Mouse (Mus musculus) thymus, adult 2 months (tissue): Measurements from ENCODE around the gene Ntn1. TPM values are rescaled to one million over a fixed set of nuclear protein-coding genes. Genes with fewer than 3 reads are reported as not detected.

Experiments
- DNase-seq: peaks from one replicate; pipeline ENCODE4 v3.0.0; 2021
- H3K27ac ChIP-seq: fragments of 200-500 bp; 2 replicates; pipeline ENCODE4 v1.5.1; 2012; ENCODE audit warnings: low read length, control low read depth; ENCODE audit not compliant: control insufficient read depth, insufficient read depth
- H3K27me3 ChIP-seq: fragments of 200-500 bp; 2 replicates; pipeline ENCODE4 v1.6.1; 2012; ENCODE audit warnings: mild to moderate bottlenecking, low read length, moderate library complexity, mixed read lengths; ENCODE audit not compliant: control insufficient read depth, insufficient read depth
- H3K36me3 ChIP-seq: fragments of 200-500 bp; 2 replicates; pipeline ENCODE4 v1.6.1; 2012; ENCODE audit warnings: mild to moderate bottlenecking, low read length, moderate library complexity; ENCODE audit not compliant: control insufficient read depth, insufficient read depth
- H3K4me1 ChIP-seq: fragments of 200-500 bp; replicated peaks from 2 replicates; pipeline ENCODE4 v1.6.1; 2012; ENCODE audit warnings: low read length; ENCODE audit not compliant: control insufficient read depth, insufficient read depth
- H3K4me3 ChIP-seq: fragments of 200-500 bp; 2 replicates; pipeline ENCODE4 v1.5.1; 2012; ENCODE audit warnings: mild to moderate bottlenecking, low read length, control low read depth, moderate library complexity; ENCODE audit not compliant: control insufficient read depth, insufficient read depth
- CTCF ChIP-seq: fragments of 200-500 bp; IDR thresholded peaks from 2 replicates; pipeline ENCODE4 v1.5.1; 2012; ENCODE audit warnings: mild to moderate bottlenecking, control low read depth, low read length, moderate library complexity, borderline replicate concordance; ENCODE audit not compliant: control insufficient read depth, poor library complexity, insufficient read depth; ENCODE audit errors: extremely low read depth
- POLR2A ChIP-seq: fragments of 200-500 bp; IDR thresholded peaks from 2 replicates; pipeline ENCODE4 v1.6.1; 2012; ENCODE audit warnings: mild to moderate bottlenecking, low read length, control low read depth, moderate library complexity; ENCODE audit not compliant: control insufficient read depth, poor library complexity, insufficient read depth; ENCODE audit errors: extremely low read depth
- whole genome bisulfite sequencing: fragments of 180-500 bp; shearing (Covaris S2); methylation state at CpG from one replicate; pipeline ENCODE4 v1.1.7; 2018; 5-methylcytosine and 5-hydroxymethylcytosine counted together
- polyA plus RNA-seq: library from polyadenylated mRNA; depleted of rRNA; stranded (reverse); fragments of >200 nt; gene quantifications from 2 replicates; pipeline ENCODE4 v1.2.3, GENCODE M21; 2012

The Ntn1 gene
- polyA plus RNA-seq, 1 experiment, result 16.6 TPM

- H3K4me1 ChIP-seq, result peaks cover 10% of the 10 kb centered on the region
- DNase-seq, result no peak
- H3K4me3 ChIP-seq, result no peak overlapping the region
- no peak overlapping the region for H3K27ac ChIP-seq
- no peaks in the 10 kb centered on the region for H3K27me3 ChIP-seq
- 90% methylated on average over 16 of the region's 16 CpGs for WGBS
- peaks cover 6% of the 10 kb centered on the region for H3K36me3 ChIP-seq
- no peak for TF ChIP-seq CTCF
- no peak for TF ChIP-seq POLR2A
These were observed 156.2 kb downstream of the Ntn1 start for GRCm38 (mm10) chr11:68244254-68244991.

DNA sequence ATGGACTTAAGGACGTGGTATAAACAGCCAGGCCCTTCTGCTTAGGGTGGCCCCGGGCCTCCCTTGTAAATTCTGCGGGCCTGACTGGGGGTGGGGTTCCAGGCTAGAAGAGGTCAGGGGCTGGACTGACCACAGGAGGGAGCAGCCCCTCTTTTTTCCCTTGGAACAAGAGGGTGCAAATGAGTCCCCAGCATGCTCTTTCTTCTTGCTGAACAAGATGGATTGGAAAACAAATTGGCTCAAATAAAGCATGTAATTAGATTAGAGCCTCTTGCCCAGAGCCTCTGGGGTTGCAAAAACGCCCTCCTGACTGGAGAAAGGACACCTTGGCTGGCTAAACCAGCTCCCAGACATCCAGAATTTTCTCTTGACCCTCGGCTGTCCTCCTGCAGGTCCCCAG is 160.9 kb downstream of the Ntn1 start:
- 0 out of 2 replicates have a peak, but pooled peaks cover 3% of the 10 kb centered on the region for H3K36me3 ChIP-seq
- H3K4me1 ChIP-seq, result peaks cover 11% of the 10 kb centered on the region
- TF ChIP-seq CTCF (no peak), POLR2A (no peak)
- H3K27ac ChIP-seq, result no peak overlapping the region
- no peak overlapping the region for H3K4me3 ChIP-seq
- WGBS, result 91% methylated on average over 5 of the region's 5 CpGs
- H3K27me3 ChIP-seq, result no peaks in the 10 kb centered on the region
- no peak for DNase-seq

DNA sequence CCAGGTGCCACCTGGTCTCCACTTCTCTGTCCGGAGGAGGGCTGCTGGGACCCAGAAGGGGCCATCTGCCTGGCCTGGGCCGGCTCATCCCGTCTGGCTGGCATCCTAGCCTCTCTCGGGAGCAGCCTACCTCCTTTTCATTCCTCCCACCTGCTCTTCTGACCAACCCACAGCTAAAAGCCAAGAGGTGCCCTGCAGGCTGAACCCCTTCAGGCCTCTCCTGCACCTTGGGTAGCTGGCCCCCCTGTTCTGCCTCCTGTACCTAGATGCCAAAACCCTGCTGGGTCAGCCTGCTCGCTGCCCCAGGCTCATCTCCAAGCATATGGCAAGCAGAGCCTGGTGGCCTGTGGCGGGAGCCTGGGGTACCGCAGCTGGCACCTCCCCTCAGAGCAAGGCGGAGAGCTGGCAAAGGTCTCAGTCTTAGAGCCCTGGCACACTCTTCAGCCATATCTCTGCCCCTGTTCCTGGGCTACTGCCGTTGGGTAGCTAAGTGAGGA is 167.1 kb downstream of the Ntn1 start:
- no peak overlapping the region for H3K4me3 ChIP-seq
- H3K4me1 ChIP-seq, result peaks cover 18% of the 10 kb centered on the region
- DNase-seq, result no peak
- H3K27ac ChIP-seq, result no peak overlapping the region
- H3K27me3 ChIP-seq, result no peaks in the 10 kb centered on the region
- H3K36me3 ChIP-seq, result 0 out of 2 replicates have a peak, but pooled peaks cover 3% of the 10 kb centered on the region
- TF ChIP-seq CTCF, result no peak
- TF ChIP-seq POLR2A, result no peak
- WGBS, result 96% methylated on average over 9 of the region's 9 CpGs

DNA sequence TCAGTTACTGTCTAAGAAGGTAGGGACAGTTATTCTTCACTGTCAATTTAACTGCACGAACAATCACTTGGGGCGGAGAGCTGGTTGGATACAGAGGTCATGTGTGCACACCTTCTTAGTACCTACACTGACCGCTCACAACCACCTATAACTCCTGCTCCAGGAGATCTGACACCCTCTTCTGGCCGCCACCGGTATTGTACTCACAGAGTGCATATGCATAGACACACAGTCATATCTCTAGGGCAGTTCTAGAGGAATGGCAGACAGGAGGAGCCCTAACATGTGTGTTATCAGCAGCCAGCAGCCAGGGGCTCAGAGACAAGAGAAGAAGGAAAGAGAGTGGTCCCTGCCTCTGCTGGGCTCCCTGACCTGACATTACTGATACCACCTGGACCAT is 169.1 kb downstream of the Ntn1 start:
- Histone ChIP-seq H3K27ac (no peak overlapping the region), H3K36me3 (no peaks in the 10 kb centered on the region), H3K27me3 (no peaks in the 10 kb centered on the region), H3K4me1 (peaks cover 23% of the 10 kb centered on the region), H3K4me3 (no peak overlapping the region)
- TF ChIP-seq POLR2A (no peak), CTCF (no peak)
- WGBS, result 98% methylated on average over 5 of the region's 5 CpGs
- DNase-seq, result no peak

DNA sequence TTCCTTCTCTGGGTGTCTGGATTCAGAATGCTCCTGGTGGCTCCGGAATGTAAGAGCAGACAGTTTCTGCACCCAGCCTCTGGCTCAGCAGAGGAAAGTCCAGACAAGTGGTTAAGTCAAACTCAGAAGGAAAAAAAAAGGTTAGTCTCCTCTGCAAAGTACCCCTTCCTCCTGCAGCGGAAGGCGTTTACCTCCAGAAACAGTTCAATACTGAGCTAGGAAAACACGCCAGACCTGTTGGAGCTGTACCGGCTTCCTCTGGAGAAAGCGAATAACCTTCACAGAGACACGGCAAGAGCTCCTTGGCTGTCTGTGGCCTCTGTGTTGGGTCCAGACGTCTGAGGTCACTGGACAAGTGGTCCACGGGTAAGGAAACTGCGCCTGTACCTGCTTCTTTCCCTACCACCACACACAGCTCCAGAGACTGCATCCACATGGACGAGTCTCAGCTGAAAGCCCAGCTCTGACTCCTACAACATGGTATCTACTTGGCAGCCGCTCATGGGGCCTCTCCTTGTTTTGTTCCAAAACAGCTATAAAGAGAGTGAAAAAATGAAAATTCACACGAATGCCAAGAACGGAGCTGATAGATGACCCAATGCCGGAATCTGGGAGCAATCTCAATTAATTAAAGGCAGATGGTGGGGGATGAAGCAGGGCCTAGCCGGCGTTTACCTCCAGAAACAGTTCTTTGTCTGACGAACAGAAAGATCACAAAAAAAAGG is 171.5 kb downstream of the Ntn1 start:
- no peak for DNase-seq
- H3K4me1 ChIP-seq, result peaks cover 23% of the 10 kb centered on the region
- H3K27me3 ChIP-seq, result no peaks in the 10 kb centered on the region
- H3K4me3 ChIP-seq, result no peak overlapping the region
- H3K36me3 ChIP-seq, result no peaks in the 10 kb centered on the region
- WGBS, result 91% methylated on average over 18 of the region's 18 CpGs
- TF ChIP-seq POLR2A, result no peak
- no peak for TF ChIP-seq CTCF
- H3K27ac ChIP-seq, result no peak overlapping the region

DNA sequence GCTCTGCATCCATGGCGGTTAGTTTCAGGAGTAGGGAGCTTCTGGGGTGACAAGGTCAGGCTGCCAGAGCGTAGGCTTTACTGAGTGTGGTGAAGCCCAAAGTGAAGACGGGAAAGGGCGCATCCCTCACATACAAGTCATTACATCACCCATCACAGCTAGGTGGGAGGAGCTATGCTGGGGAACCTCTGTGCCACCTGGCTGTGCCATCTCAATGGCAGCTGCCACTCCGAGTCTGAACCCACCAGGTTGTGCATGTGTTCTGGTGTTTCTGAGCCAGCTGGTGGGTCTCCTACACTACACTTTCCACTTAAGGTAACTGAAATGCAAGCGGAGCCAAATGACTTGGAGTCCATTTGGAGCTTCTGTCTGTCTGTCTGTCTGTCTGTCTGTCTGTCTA is 172.8 kb downstream of the Ntn1 start:
- no peak for DNase-seq
- 87% methylated on average over 6 of the region's 6 CpGs for WGBS
- Histone ChIP-seq H3K36me3 (no peaks in the 10 kb centered on the region), H3K27ac (no peak overlapping the region; the same call in 1 of the 2 replicates), H3K4me3 (no peak overlapping the region), H3K27me3 (no peaks in the 10 kb centered on the region), H3K4me1 (peaks cover 26% of the 10 kb centered on the region)
- TF ChIP-seq CTCF (no peak), POLR2A (no peak)

GRCm38 (mm10) chr11:68226654-68227057 is 174.0 kb downstream of the Ntn1 start:
- Histone ChIP-seq H3K4me1 (peaks cover 28% of the 10 kb centered on the region), H3K27me3 (no peaks in the 10 kb centered on the region), H3K27ac (no peak overlapping the region), H3K36me3 (no peaks in the 10 kb centered on the region), H3K4me3 (no peak overlapping the region)
- 95% methylated on average over 5 of the region's 5 CpGs for WGBS
- TF ChIP-seq POLR2A (no peak), CTCF (no peak)
- DNase-seq, result no peak
